Mouse (Mus musculus) embryonic fibroblast, embryonic 13.5 days (primary cell): ENCODE results near the gene Bcl2l10.

Source experiments
- CTCF ChIP-seq: IDR thresholded peaks from 2 replicates; pipeline ENCODE4 v1.5.1; 2011; ENCODE audit warnings: mild to moderate bottlenecking, control low read depth, low read length, moderate library complexity, borderline replicate concordance; ENCODE audit not compliant: insufficient read depth
- POLR2A ChIP-seq: IDR thresholded peaks from 2 replicates; pipeline ENCODE4 v1.6.1; 2011; ENCODE audit warnings: low read depth, mild to moderate bottlenecking, control low read depth, low read length, moderate library complexity

DNA sequence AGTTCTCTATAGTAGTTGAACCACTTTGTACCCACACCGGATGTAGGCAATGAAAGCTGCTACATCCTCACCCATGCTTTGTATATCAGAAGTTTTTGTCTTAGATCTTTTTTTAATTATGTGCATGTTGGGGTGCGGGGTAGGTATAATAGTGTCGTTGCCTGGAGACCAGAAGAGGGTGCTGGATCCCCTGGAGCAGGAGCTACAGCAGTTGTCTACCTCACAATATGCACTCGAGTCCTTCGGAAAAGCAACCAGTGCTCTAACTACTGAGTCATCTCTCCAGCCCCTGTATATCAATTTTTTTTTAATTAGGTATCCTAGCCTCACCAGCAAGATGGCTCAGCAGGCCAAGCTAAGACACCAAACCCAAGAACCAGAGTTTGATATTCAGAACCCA is 40.5 kb upstream of the Bcl2l10 start:
- TF ChIP-seq CTCF (no peak), POLR2A (no peak)
